Mouse (Mus musculus) forebrain, embryonic 15.5 days (tissue): ENCODE data around the gene Itih3. TPM values are rescaled to one million over a fixed set of nuclear protein-coding genes. Genes with fewer than 3 reads are reported as not detected.

ENCODE experiments used
- ATAC-seq: fragments of 200-750 bp; cut with Nextera tagmentation; replicated peaks from 2 replicates; pipeline ENCODE4 v1.8.0; 2017; ENCODE audit warnings: mild to moderate bottlenecking, moderate TSS enrichment, moderate library complexity
- H3K27ac ChIP-seq: fragments of 300-500 bp; sonication (generic); replicated peaks from 2 replicates; pipeline ENCODE4 v1.5.1; 2015; ENCODE audit warnings: mild to moderate bottlenecking, inconsistent platforms
- H3K27me3 ChIP-seq: fragments of 300-500 bp; sonication (generic); 2 replicates; pipeline ENCODE4 v1.6.1; 2015; ENCODE audit warnings: inconsistent platforms
- H3K36me3 ChIP-seq: fragments of 300-500 bp; sonication (generic); 2 replicates; pipeline ENCODE4 v1.6.1; 2015; ENCODE audit warnings: mild to moderate bottlenecking, inconsistent platforms
- H3K4me1 ChIP-seq: fragments of 300-500 bp; sonication (generic); 2 replicates; pipeline ENCODE4 v1.6.1; 2015; ENCODE audit warnings: inconsistent platforms
- H3K4me2 ChIP-seq: fragments of 300-500 bp; sonication (generic); replicated peaks from 2 replicates; pipeline ENCODE4 v1.6.1; 2015; ENCODE audit warnings: mild to moderate bottlenecking, inconsistent platforms
- H3K4me3 ChIP-seq: fragments of 300-500 bp; sonication (generic); 2 replicates; pipeline ENCODE4 v1.5.1; 2015; ENCODE audit warnings: mild to moderate bottlenecking, inconsistent platforms
- H3K9ac ChIP-seq: fragments of 300-500 bp; sonication (generic); replicated peaks from 2 replicates; pipeline ENCODE4 v1.6.1; 2015; ENCODE audit warnings: mild to moderate bottlenecking, inconsistent platforms
- H3K9me3 ChIP-seq: fragments of 300-500 bp; sonication (generic); 2 replicates; pipeline ENCODE4 v1.6.1; 2016; ENCODE audit warnings: inconsistent platforms
- WGBS: fragments of 180-500 bp; shearing (Covaris S2); methylation state at CpG from one replicate; pipeline ENCODE4 v1.1.7; 2015; ENCODE audit warnings: mixed read lengths; 5-methylcytosine and 5-hydroxymethylcytosine counted together
- polyA plus RNA-seq: library from polyadenylated mRNA; unstranded; fragments of >200 nt; fragmentation: Nextera tagmentation; extraction: Ambion mirVana; gene quantifications from 2 replicates; pipeline ENCODE4 v1.2.1, GENCODE M21; 2015

Itih3 gene
- polyA plus RNA-seq, 1 experiment from 2014 or later, result 0.53 TPM

DNA sequence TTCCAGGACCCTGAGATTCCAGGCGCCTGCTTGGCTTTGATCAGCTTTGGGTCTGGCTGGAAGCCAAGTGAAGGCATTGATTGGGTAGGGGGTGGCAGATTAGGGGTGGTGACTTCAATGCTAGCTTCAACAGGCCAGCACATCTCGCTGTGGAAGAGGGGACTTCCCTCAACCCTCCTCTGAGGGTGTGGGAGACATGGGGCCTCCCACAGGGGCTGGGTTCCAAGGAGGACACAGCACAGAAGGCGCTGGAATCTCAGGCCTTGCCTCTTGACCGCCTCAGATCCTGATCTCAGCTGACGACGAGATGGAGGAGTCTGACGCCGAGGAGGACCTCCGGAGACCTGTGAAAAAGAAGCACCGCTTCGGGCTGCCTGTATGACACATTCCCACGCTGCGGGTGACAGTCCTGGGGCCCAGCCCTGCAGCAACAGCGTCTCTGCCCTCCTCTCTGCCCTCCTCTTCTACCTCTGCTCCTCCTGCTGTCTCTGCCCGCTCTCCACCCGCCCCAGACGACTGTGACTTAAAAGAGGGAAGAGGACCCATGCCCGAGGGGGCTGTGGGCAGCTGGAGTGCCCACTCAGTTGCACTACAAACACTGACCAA lies 49.4 kb downstream of the Itih3 start:
- WGBS, result 80% methylated on average over 18 of the region's 18 CpGs
- Histone ChIP-seq H3K27me3 (no peaks in the 10 kb centered on the region), H3K9me3 (no peaks in the 10 kb centered on the region), H3K36me3 (peaks cover 28% of the 10 kb centered on the region), H3K9ac (no peak overlapping the region), H3K4me2 (no peak overlapping the region), H3K4me1 (0 out of 2 replicates have a peak, but pooled peaks cover 6% of the 10 kb centered on the region), H3K27ac (no peak overlapping the region), H3K4me3 (no peak overlapping the region)
- ATAC-seq, result no peak

DNA sequence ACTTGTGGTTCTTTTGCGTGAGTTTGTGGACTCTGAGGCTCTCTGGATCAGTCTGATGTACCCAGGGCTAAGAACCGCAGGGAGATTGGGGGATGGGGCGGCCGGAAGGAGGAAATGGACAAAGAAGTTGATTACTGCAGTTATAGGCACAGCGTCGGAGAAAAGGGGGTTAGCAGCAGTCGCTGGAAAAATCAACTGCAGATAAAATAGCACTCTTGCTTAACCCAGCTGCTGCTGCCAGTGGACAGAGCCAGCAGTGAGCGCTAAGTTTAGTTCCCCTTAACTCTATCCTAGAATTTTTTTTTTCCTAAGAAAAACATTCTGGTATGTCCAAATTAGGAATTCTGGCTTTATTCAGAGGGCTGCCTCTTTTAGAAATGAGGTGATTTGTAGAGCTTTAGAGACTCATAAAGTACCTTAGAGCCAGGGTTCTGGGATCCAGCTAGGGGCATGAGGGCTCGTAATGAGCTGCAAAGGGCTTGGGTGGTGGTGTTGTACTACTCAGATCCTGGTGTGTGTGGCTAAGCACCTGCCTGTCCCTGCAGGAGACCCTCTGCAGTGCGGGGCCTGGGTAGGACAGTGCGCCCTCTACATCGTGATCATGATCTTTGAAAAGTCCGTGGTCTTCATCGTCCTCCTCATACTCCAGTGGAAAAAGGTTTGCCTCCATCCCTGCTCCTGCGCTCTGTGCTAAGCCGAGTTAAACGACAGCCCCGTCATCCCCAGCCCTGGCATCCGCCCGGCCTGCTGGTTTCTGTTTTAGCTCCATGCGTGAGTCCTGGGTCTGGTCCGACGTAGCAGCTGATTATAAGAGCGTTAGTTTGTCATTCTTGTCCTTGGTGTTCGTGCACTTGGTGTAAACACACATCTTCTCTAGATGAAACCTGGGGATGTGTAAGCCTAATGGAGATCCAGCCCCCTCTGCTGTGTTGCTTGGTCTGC lies 53.1 kb downstream of the Itih3 start:
- ATAC-seq, result no peak
- no peaks in the 10 kb centered on the region for H3K4me1 ChIP-seq
- WGBS, result 86% methylated on average over 25 of the region's 25 CpGs

GRCm38 (mm10) chr14:30869391-30869801 lies 54.2 kb downstream of the Itih3 start:
- Histone ChIP-seq H3K9me3 (no peaks in the 10 kb centered on the region), H3K4me2 (no peak overlapping the region), H3K27me3 (no peaks in the 10 kb centered on the region), H3K4me1 (no peaks in the 10 kb centered on the region), H3K9ac (no peak overlapping the region), H3K36me3 (peaks cover 15% of the 10 kb centered on the region; the same call in 1 of the 2 replicates), H3K27ac (no peak overlapping the region), H3K4me3 (no peak overlapping the region)
- ATAC-seq, result no peak
- WGBS, result 85% methylated on average over 8 of the region's 8 CpGs

More for the DNA sequence above, 53.1 kb downstream of the Itih3 start:
- no peaks in the 10 kb centered on the region for H3K27me3 ChIP-seq
- H3K36me3 ChIP-seq, result peaks cover 22% of the 10 kb centered on the region
- H3K4me3 ChIP-seq, result no peak overlapping the region
- H3K9me3 ChIP-seq, result no peaks in the 10 kb centered on the region
- no peak overlapping the region for H3K27ac ChIP-seq
- no peak overlapping the region for H3K9ac ChIP-seq
- no peak overlapping the region for H3K4me2 ChIP-seq

GRCm38 (mm10) chr14:30868826-30869225 lies 54.7 kb downstream of the Itih3 start:
- ATAC-seq, result no peak
- Histone ChIP-seq H3K9me3 (no peaks in the 10 kb centered on the region), H3K4me3 (no peak overlapping the region), H3K4me1 (no peaks in the 10 kb centered on the region), H3K36me3 (peaks cover 14% of the 10 kb centered on the region; the same call in 1 of the 2 replicates), H3K27me3 (no peaks in the 10 kb centered on the region), H3K4me2 (no peak overlapping the region), H3K27ac (no peak overlapping the region), H3K9ac (no peak overlapping the region)
- WGBS, result 95% methylated on average over 10 of the region's 10 CpGs

DNA sequence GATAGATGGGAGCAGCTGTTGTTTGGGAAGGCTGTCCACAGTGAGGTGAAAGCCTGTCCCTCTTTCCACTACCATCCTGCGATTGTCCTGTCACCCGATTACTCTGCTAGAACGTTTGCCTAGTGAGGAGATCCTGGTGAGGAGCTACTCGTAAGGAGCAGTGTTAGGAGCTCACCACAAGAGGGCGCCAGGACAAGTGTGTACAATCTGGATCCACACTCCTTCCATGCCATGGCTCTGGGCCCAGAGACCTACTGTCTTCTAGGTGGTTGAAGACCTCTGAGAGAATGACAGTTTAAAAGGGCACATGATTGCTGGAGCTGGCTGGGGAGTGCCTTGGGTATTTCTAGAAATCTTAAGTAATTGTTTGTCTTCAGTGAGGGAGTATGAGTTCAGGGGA lies 56.5 kb downstream of the Itih3 start:
- no peaks in the 10 kb centered on the region for H3K36me3 ChIP-seq
- H3K27me3 ChIP-seq, result no peaks in the 10 kb centered on the region
- H3K4me1 ChIP-seq, result no peaks in the 10 kb centered on the region
- H3K4me2 ChIP-seq, result no peak overlapping the region
- ATAC-seq, result no peak
- H3K9me3 ChIP-seq, result no peaks in the 10 kb centered on the region
- H3K27ac ChIP-seq, result no peak overlapping the region
- H3K9ac ChIP-seq, result no peak overlapping the region
- no peak overlapping the region for H3K4me3 ChIP-seq
- WGBS, result 27% methylated on average over 5 of the region's 5 CpGs

GRCm38 (mm10) chr14:30865311-30865710 lies 58.2 kb downstream of the Itih3 start:
- WGBS, result 73% methylated on average over 3 of the region's 3 CpGs
- no peak for ATAC-seq

DNA sequence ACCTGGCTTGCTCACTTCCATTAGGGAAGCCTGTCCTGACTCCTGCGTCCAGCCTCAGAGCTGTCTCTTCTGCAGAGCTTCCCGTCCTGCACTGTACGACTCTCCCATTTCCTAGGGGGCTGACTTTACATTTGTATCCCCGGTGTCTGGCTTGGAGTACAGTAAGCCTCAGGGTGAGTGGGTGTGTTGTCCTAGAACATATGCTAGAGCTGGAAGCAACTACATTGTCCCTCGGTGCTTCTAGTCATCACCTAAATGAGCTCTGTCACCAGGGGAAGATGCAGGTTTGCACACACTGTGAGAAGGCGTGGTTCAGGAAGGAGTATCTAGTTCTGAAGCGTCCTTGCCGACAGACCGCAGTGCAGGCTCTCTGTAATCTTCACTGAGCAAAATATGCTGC lies 61.2 kb downstream of the Itih3 start:
- no peaks in the 10 kb centered on the region for H3K4me1 ChIP-seq
- no peaks in the 10 kb centered on the region for H3K27me3 ChIP-seq
- H3K36me3 ChIP-seq, result no peaks in the 10 kb centered on the region
- H3K9ac ChIP-seq, result no peak overlapping the region
- H3K27ac ChIP-seq, result no peak overlapping the region
- no peak overlapping the region for H3K4me3 ChIP-seq
- no peak for ATAC-seq
- 92% methylated on average over 9 of the region's 9 CpGs for WGBS
- no peak overlapping the region for H3K4me2 ChIP-seq
- H3K9me3 ChIP-seq, result no peaks in the 10 kb centered on the region

More at GRCm38 (mm10) chr14:30865311-30865710, 58.2 kb downstream of the Itih3 start:
- no peak overlapping the region for H3K27ac ChIP-seq
- no peak overlapping the region for H3K9ac ChIP-seq
- H3K36me3 ChIP-seq, result no peaks in the 10 kb centered on the region
- H3K9me3 ChIP-seq, result no peaks in the 10 kb centered on the region
- H3K4me1 ChIP-seq, result no peaks in the 10 kb centered on the region
- no peak overlapping the region for H3K4me2 ChIP-seq
- no peak overlapping the region for H3K4me3 ChIP-seq
- H3K27me3 ChIP-seq, result no peaks in the 10 kb centered on the region

GRCm38 (mm10) chr14:30861421-30862125 lies 62.0 kb downstream of the Itih3 start:
- Histone ChIP-seq H3K4me1 (no peaks in the 10 kb centered on the region), H3K9ac (no peak overlapping the region), H3K9me3 (no peaks in the 10 kb centered on the region), H3K36me3 (no peaks in the 10 kb centered on the region), H3K27ac (no peak overlapping the region), H3K4me3 (no peak overlapping the region), H3K27me3 (no peaks in the 10 kb centered on the region), H3K4me2 (no peak overlapping the region)
- ATAC-seq, result no peak
- 80% methylated on average over 16 of the region's 16 CpGs for WGBS

Other genes with a start within 250 kb of the Itih3 start
- 21.0 and 23.2 TPM in 2 replicates for gene Sfmbt1, start 208.9 kb downstream of the Itih3 start, polyA plus RNA-seq
- gene Tmem110, start 98.2 kb downstream of the Itih3 start, polyA plus RNA-seq, result 17.3 and 18.0 TPM in 2 replicates
- gene Mustn1, start 44.6 kb downstream of the Itih3 start, polyA plus RNA-seq, result 0.55 and 0.90 TPM in 2 replicates
- 0.17 TPM in 1 of 2 replicates, not detected in the other for gene Itih4, start 37.3 kb downstream of the Itih3 start, polyA plus RNA-seq
- gene Itih1, start 19.5 kb upstream of the Itih3 start, polyA plus RNA-seq, result 0.08 TPM in 1 of 2 replicates, not detected in the other
- gene Nek4, start 27.6 kb upstream of the Itih3 start, polyA plus RNA-seq, result 16.7 and 17.3 TPM in 2 replicates
- 50.5 and 53.3 TPM in 2 replicates for gene Glt8d1, start 77.6 kb upstream of the Itih3 start, polyA plus RNA-seq
- gene Spcs1, start 77.9 kb upstream of the Itih3 start, polyA plus RNA-seq, result 284 and 296 TPM in 2 replicates
- gene Pbrm1, start 95.4 kb upstream of the Itih3 start, polyA plus RNA-seq, result 165 and 166 TPM in 2 replicates
- gene Gnl3, start 95.4 kb upstream of the Itih3 start, polyA plus RNA-seq, result 60.2 and 62.4 TPM in 2 replicates
- 66.1 and 74.5 TPM in 2 replicates for gene Smim4, start 205.2 kb upstream of the Itih3 start, polyA plus RNA-seq
- gene Nt5dc2, start 207.3 kb upstream of the Itih3 start, polyA plus RNA-seq, result 223 and 240 TPM in 2 replicates
- gene Stab1, start 244.9 kb upstream of the Itih3 start, polyA plus RNA-seq, result 12.9 and 19.0 TPM in 2 replicates